Mouse (Mus musculus) erythroblast, embryonic 14.5 days (primary cell): Measurements from ENCODE around the gene Btnl6. TPM values are rescaled to one million over a fixed set of nuclear protein-coding genes. Genes with fewer than 3 reads are reported as not detected.
"Not testable (repeated sequence)": the region's sequence is repeated elsewhere in the genome, so short reads cannot be mapped to it uniquely, and the experiment has no call there.

ENCODE experiments used
- H3K27me3 ChIP-seq: 2 replicates; pipeline ENCODE4 v1.6.1; 2012; ENCODE audit warnings: inconsistent platforms; ENCODE audit not compliant: control insufficient read depth
- H3K36me3 ChIP-seq: 2 replicates; pipeline ENCODE4 v1.6.1; 2012; ENCODE audit warnings: mild to moderate bottlenecking, inconsistent platforms; ENCODE audit not compliant: control insufficient read depth
- H3K4me1 ChIP-seq: 2 replicates; pipeline ENCODE4 v1.6.1; 2012; ENCODE audit warnings: inconsistent platforms; ENCODE audit not compliant: control insufficient read depth
- H3K4me3 ChIP-seq: replicated peaks from 2 replicates; pipeline ENCODE3; 2012; ENCODE audit warnings: moderate library complexity, mild to moderate bottlenecking, inconsistent platforms
- H3K9me3 ChIP-seq: 2 replicates; pipeline ENCODE4 v1.6.1; 2012; ENCODE audit warnings: low read length, inconsistent platforms, mixed read lengths; ENCODE audit not compliant: control insufficient read depth
- GATA1 ChIP-seq: IDR thresholded peaks from 2 replicates; pipeline ENCODE4 v1.6.1; 2012; ENCODE audit warnings: low read length, inconsistent platforms, mixed read lengths
- TAL1 ChIP-seq: IDR thresholded peaks from 3 replicates; pipeline ENCODE4 v1.6.1; 2012; ENCODE audit warnings: low read length, inconsistent platforms, mixed read lengths
- polyA plus RNA-seq: library from polyadenylated mRNA; stranded (reverse); fragments of >175 nt; gene quantifications from 2 replicates; pipeline ENCODE4 v1.2.3, GENCODE M21; 2012

The Btnl6 gene
- polyA plus RNA-seq, 1 experiment: not detected

DNA sequence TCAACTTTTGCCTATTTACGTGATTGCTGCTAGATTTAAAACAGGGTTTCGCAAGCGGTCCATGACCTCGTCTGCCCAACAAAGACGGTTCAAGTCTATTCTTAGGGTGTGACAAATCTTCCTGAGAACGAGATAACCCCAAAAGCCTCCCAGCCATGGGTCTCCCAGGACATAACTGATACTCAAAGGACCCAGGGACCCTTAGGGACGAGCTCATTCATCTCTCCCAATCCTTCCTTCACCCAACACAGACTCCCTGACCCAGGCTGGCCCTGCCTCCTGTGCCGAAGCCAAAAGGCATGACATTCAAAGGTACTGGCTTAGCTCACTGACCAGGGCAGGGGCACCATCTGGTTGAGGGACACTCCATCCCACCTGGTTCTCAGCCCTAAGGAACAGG is 39.3 kb upstream of the Btnl6 start:
- TF ChIP-seq GATA1 (no peak), TAL1 (no peak)

GRCm38 (mm10) chr17:34555483-34555882 is 38.3 kb upstream of the Btnl6 start:
- TF ChIP-seq TAL1 (no peak), GATA1 (no peak)
- no peaks in the 10 kb centered on the region for H3K36me3 ChIP-seq
- H3K4me1 ChIP-seq: peaks cover 10% of the 10 kb centered on the region
- H3K9me3 ChIP-seq: no peaks in the 10 kb centered on the region
- no peak overlapping the region for H3K4me3 ChIP-seq
- no peaks in the 10 kb centered on the region for H3K27me3 ChIP-seq

More for the DNA sequence above, 39.3 kb upstream of the Btnl6 start:
- H3K9me3 ChIP-seq: no peaks in the 10 kb centered on the region
- H3K36me3 ChIP-seq: no peaks in the 10 kb centered on the region
- peaks cover 17% of the 10 kb centered on the region for H3K4me1 ChIP-seq
- no peak overlapping the region for H3K4me3 ChIP-seq
- H3K27me3 ChIP-seq: no peaks in the 10 kb centered on the region

GRCm38 (mm10) chr17:34549843-34550242 is 32.7 kb upstream of the Btnl6 start:
- no peaks in the 10 kb centered on the region for H3K9me3 ChIP-seq
- TF ChIP-seq GATA1: no peak
- TF ChIP-seq TAL1: no peak

DNA sequence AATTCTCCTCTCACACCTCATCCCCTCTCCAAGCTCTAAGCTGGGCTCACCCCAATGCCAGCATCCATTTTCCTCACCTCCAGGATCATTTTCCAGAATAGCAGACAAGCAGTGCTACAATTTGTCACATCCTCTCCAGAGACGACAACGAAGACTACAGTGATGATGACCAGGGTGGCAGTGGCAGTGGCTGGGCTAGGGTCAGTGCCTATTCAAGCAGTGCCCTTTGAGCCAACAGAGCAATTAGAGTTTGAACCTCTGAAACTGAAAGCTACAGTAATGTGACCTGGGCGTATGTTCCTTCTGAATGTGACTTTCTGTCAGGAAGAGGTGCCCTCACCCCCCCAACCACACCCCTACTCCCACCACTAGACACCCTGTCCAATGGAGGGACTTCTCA is 32.0 kb upstream of the Btnl6 start:
- Histone ChIP-seq H3K4me1 (no peaks in the 10 kb centered on the region), H3K27me3 (no peaks in the 10 kb centered on the region), H3K9me3 (no peaks in the 10 kb centered on the region), H3K36me3 (no peaks in the 10 kb centered on the region), H3K4me3 (no peak overlapping the region)
- TF ChIP-seq TAL1: no peak
- no peak for TF ChIP-seq GATA1

More at GRCm38 (mm10) chr17:34549843-34550242, 32.7 kb upstream of the Btnl6 start:
- no peaks in the 10 kb centered on the region for H3K27me3 ChIP-seq
- H3K36me3 ChIP-seq: no peaks in the 10 kb centered on the region
- no peak overlapping the region for H3K4me3 ChIP-seq
- no peaks in the 10 kb centered on the region for H3K4me1 ChIP-seq

- no peaks in the 10 kb centered on the region for H3K36me3 ChIP-seq
- H3K4me1 ChIP-seq: no peaks in the 10 kb centered on the region
- TF ChIP-seq GATA1 (no peak), TAL1 (no peak)
- no peaks in the 10 kb centered on the region for H3K27me3 ChIP-seq
- no peaks in the 10 kb centered on the region for H3K9me3 ChIP-seq
- H3K4me3 ChIP-seq: no peak overlapping the region
Observed at GRCm38 (mm10) chr17:34547601-34548000, 30.4 kb upstream of the Btnl6 start.

- Histone ChIP-seq H3K4me3 (no peak overlapping the region), H3K9me3 (no peaks in the 10 kb centered on the region), H3K4me1 (no peaks in the 10 kb centered on the region), H3K36me3 (no peaks in the 10 kb centered on the region), H3K27me3 (no peaks in the 10 kb centered on the region)
- TF ChIP-seq GATA1: no peak
- TF ChIP-seq TAL1: no peak
Observed at GRCm38 (mm10) chr17:34546797-34547196, 29.6 kb upstream of the Btnl6 start.

DNA sequence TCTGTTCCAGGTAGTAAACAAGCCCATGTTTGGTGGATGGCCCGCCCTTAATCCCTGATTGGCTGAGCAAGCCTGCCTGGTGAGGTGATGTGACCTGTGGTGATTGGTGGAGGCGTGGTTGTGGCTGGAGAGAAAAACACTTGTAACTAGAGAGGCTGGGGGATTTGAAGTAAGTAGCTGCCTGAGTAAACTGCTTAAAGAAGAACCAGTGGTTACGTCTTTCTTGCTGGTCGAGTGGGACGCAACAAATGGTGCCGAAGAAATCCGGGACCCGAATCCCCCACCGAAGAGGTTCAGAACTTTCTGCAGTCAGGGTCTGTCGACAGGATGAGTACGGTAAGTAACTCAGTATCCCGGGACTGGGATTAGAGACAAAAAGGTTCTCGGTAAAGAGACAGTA is 26.4 kb upstream of the Btnl6 start:
- H3K27me3 ChIP-seq, H3K4me1 ChIP-seq, H3K9me3 ChIP-seq, H3K4me3 ChIP-seq, H3K36me3 ChIP-seq: not testable (repeated sequence)

- no peaks in the 10 kb centered on the region for H3K9me3 ChIP-seq
- no peaks in the 10 kb centered on the region for H3K27me3 ChIP-seq
- no peak overlapping the region for H3K4me3 ChIP-seq
- H3K36me3 ChIP-seq: no peaks in the 10 kb centered on the region
- TF ChIP-seq TAL1 (no peak), GATA1 (no peak)
- peaks cover 3% of the 10 kb centered on the region for H3K4me1 ChIP-seq
Observed at GRCm38 (mm10) chr17:34532671-34533070, 15.5 kb upstream of the Btnl6 start.

GRCm38 (mm10) chr17:34519001-34519400 is 1.8 kb upstream of the Btnl6 start:
- no peaks in the 10 kb centered on the region for H3K4me1 ChIP-seq
- TF ChIP-seq TAL1: no peak
- TF ChIP-seq GATA1: no peak
- no peaks in the 10 kb centered on the region for H3K27me3 ChIP-seq
- H3K36me3 ChIP-seq: no peaks in the 10 kb centered on the region
- no peak overlapping the region for H3K4me3 ChIP-seq
- no peaks in the 10 kb centered on the region for H3K9me3 ChIP-seq

DNA sequence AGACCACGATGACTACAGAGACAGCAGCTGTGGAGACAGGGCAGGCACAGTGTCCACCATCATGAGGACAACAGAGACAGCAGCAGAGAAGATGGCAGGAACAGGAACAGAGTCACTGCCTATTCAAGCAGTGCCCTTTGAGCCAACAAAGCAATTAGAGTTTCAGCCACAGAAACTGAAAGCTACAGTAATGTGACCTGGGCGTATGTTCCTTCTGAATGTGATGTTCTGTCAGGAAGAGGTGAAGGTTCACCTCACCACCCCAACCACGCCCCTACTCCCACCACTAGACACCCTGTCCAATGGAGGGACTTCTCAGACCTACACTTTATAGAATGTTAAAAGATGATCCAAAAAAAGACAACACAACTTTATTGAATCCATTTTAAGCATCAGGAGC is 1.4 kb upstream of the Btnl6 start:
- H3K27me3 ChIP-seq, H3K4me1 ChIP-seq, H3K9me3 ChIP-seq, H3K4me3 ChIP-seq, H3K36me3 ChIP-seq: not testable (repeated sequence)
